Mouse (Mus musculus): ENCODE measurements around the gene Hspa12b. TPM values are rescaled to one million over a fixed set of nuclear protein-coding genes. Genes with fewer than 3 reads are reported as not detected.

Hspa12b gene
- polyA plus RNA-seq, 1 experiment: 9.9 TPM

DNA sequence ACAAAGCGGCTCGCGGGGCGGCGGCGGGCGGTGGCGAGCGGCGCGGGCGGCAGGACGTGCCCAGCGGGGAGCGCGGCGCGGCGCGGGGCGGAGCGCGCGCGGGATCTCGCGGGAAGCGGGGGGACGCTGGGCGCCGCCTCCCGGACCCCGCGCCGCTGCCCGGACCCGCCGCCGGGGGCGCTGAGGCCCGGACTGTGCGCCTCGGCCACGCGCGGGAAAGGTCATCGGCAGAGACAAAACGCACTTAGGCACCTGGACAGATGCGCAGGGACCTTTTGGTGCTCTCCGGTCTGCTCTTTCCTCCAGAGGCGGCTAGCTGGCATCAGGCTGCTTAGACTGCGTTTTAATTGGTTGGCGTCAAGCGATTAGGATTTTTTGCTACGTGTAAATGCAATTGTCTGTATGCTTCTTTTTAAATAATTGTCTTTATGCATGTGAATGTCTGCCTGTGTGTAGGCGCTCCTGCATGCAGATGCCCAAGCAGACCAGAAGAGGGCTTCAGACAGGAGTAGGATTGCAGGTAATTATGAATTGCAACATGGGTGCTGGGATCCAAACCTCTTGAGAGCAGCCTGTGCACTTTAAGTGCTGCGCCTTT, 53.0 kb downstream of the Hspa12b start, which contains the start of gene Cenpb:
TSS of gene Cenpb (minus strand) at position 78 of the 598 bp plus-strand sequence.
- no peak for TF ChIP-seq GATA1 (IDR thresholded peaks at IDR 0.05; ENCODE audit: low read length)

DNA sequence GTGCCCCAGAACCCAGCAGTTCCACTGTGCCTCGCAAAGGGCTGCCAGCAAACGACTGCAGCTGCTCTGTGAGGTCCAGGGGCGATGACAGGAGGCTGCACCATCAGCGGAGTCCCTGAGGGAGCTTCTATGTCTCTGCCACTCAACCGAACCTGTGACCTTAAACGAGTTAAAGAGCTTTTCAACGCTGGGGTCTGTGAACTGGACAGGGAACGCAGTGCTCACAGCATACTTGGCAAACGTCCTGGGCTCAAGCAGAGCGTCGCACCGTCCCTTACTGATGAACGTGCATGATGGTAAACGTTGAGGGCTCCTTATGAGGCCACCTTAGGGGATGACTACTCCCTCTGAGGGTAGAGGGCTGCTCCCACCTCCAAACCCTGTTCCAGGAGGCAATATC, 59.3 kb downstream of the Hspa12b start:
- TF ChIP-seq GATA1 (IDR thresholded peaks at IDR 0.05; ENCODE audit: low read length): no peak

DNA sequence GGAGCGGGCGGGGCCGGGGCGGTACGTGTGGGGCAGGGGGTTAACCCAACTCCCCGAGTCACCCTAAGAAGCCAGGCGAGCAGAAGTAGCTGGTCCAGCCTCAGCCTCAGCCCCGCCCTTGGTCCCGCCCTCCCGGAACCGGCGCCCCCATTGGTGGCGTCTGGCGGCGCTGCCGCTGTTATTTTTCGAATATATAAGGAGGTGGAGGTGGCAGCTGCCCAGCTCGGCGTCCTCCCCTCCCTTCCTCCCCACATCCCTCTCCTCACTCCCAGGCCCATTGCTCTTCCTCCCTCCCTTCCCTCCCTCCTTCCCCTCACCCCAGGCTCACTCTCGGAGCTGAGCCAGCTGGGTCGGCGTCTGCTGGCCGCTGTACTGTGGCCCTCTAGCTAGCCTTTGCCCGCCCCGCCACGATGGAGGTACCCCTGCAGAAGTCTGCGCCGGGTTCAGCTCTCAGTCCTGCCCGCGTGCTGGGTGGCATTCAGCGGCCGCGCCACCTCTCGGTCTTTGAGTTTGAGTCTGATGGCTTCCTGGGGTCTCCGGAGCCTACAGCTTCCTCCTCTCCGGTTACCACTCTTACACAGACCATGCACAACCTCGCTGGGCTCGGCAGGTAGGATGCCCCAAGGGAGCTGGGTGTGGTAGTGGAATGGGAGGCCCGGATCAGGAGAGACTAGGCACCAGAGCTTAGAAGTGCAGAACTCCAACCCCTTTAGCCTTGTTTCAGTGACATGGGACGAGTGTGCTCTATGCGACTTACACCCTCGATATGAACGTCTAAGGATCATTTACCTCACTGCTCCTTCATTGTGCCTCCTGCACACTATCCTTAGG, 59.9 kb downstream of the Hspa12b start, which contains the start of the genes Cdc25b and Spef1:
TSS of gene Cdc25b (plus strand) at position 179 of the 831 bp plus-strand sequence.
TSS of gene Spef1 (minus strand) at position 512 of the 831 bp plus-strand sequence.
- no peak for TF ChIP-seq GATA1 (IDR thresholded peaks at IDR 0.05; ENCODE audit: low read length)

DNA sequence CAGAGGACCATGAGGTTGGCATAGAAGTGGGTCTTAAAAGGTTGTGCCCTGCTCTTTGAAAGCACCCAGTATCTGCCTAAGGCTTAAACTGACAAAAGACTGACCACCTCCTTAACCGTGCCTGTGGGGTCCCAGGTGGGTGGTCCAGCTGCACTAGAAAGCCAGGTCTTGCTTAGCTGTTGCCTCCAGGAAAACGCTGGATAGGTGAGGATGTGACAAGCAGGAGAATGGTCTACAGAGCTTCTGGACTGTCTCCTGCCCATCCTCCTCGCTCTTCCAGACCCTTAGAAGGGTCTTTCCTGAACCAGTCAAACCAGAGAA, 60.5 kb downstream of the Hspa12b start:
- TF ChIP-seq GATA1 (IDR thresholded peaks at IDR 0.05; ENCODE audit: low read length): no peak

DNA sequence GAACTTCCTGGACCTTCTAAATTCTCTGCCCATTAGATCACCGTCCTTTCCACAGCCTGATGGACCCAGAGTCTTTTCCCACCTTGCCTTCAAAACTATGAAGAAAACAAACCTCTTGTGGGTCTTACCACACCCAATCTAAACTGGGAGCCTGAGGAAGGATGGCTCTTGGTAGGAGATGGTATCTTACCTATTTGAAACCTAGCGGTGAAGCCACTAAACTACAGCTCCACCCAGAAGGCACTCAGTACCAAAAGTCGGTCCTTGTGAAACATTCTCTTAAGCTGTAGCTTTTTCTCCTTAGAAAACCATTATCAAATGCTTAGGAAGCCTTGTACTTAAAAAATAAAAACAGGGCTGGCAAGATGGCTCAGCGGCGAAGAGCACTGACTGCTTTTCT, 61.2 kb downstream of the Hspa12b start:
- TF ChIP-seq GATA1 (IDR thresholded peaks at IDR 0.05; ENCODE audit: low read length): no peak

DNA sequence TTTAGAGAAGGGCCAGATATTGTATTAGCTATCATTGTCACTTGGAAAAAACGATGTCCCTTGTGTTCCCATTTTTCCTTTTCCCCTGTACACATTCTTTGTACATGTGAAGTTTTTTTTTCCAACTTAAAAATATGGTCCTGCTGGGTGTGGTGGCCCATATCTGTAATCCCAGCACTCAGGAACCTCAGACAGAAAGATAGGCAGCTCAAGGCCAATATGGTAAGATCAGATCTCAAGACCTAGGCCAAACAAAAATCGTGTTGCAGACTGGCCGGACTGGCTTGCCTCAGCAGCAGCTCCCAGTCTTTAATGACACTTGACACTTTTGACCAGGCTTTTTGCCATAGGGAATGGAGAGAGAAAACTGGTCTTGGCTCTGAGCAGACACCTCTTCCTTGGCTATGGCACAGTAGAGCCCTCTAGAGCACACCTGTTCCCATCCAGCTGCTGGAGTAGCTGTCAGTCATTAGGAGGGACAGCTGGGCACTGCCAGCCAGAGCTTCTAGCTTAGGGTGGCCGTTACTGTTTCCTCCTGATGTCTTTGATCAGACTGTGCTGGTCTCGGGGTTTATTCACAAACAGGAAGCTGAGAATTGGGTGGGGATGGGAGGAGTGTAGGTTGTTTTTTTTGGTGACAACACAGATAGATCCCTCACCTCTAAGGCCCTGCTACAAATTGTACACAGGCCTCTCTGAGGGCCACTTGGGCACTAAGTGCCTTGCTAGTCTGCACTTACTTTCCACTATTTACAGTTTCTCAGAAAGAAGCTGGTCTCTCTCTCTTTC, 62.6 kb downstream of the Hspa12b start:
- peak; percentile 13 for TF ChIP-seq GATA1 (IDR thresholded peaks at IDR 0.05; ENCODE audit: low read length)

DNA sequence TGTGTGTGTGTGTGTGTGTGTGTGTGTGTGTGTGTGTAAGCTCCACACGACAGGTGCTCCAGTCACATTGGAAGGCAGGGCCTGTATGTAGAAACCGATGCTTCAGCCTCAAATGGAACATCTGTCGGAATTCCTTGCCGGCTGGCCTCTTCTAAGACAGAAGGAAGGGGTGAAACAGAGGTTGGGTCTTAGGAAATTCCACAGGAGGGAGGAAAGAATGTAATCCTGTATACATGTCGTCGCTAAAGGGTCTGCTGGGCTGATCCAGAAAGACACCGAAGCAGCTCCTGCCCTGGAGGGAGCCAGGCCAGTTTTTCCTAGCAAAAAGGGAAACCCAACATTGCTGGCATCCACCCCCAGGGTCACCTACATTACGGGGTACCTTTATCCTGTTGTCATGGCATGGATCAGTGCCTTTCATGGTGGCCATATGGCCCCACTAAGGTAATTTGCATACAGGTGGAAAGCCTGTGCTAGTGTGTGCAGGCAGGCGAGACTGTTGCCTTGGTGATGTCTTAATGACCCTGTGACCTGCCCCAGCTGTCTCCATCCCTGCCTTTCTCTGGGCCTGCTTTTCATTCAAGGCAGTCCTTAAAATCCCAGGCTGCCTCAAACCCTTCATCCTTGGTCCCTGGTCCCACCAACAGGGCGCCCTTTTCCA, 63.4 kb downstream of the Hspa12b start:
- no peak for TF ChIP-seq GATA1 (IDR thresholded peaks at IDR 0.05; ENCODE audit: low read length)

DNA sequence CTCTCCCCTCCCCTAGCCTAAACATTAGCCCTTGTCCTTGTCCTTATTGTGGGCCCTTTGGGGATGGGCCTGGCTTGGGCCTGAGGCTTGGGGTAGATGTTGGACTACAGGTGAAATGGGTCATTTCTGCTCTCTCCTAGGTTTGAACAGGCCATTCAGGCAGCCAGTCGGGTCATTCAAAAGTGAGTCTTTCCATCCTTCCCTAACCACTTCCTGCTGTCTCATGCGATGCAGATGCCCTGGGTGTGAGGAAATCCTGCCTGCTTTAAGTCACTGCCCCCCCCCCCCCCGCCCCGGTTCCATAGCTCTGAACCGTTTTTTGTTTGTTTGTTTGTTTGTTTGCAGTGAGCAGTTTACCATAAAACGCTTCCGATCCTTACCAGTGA, 63.9 kb downstream of the Hspa12b start:
- no peak for TF ChIP-seq GATA1 (IDR thresholded peaks at IDR 0.05; ENCODE audit: low read length)

Other genes with a start within 250 kb of the Hspa12b start
- 3.3 and 5.2 TPM in 2 replicates for gene 4930402H24Rik, start 220.9 kb upstream of the Hspa12b start, polyA plus RNA-seq (2012)
- gene Atrn, start 220.8 kb upstream of the Hspa12b start, polyA plus RNA-seq (2012): 2.4 and 2.8 TPM in 2 replicates
- gene Gfra4, start 84.2 kb upstream of the Hspa12b start, polyA plus RNA-seq (2012): not detected in 2 replicates
- not detected in 2 replicates for gene Adam33, start 63.5 kb upstream of the Hspa12b start, polyA plus RNA-seq (2012)
- 0.01 and 0.02 TPM in 2 replicates for gene Siglec1, start 40.5 kb upstream of the Hspa12b start, polyA plus RNA-seq (2012)
- not detected in 2 replicates for gene Gm11037, start 6.2 kb downstream of the Hspa12b start, polyA plus RNA-seq (2012)
- gene 1700037H04Rik, start 32.8 kb downstream of the Hspa12b start, polyA plus RNA-seq (2012): 208 and 285 TPM in 2 replicates
- gene Cenpb, start 52.8 kb downstream of the Hspa12b start, polyA plus RNA-seq (2012): 77.0 and 84.2 TPM in 2 replicates
- gene Cdc25b, start 59.7 kb downstream of the Hspa12b start, polyA plus RNA-seq (2012): 11.2 and 13.4 TPM in 2 replicates
- gene Spef1, start 60.0 kb downstream of the Hspa12b start, polyA plus RNA-seq (2012): 1.3 and 1.6 TPM in 2 replicates
- gene Ap5s1, start 79.8 kb downstream of the Hspa12b start, polyA plus RNA-seq (2012): 1.7 and 6.7 TPM in 2 replicates
- gene Mavs, start 106.8 kb downstream of the Hspa12b start, polyA plus RNA-seq (2012): 7.8 and 18.4 TPM in 2 replicates
- 19.7 and 31.2 TPM in 2 replicates for gene Pank2, start 135.2 kb downstream of the Hspa12b start, polyA plus RNA-seq (2012)
- gene Rnf24, start 225.6 kb downstream of the Hspa12b start, polyA plus RNA-seq (2012): 0.77 and 0.82 TPM in 2 replicates

Measured in G1E-ER4 (cell line).